Mouse (Mus musculus) adrenal gland, postnatal 4 days (tissue): ENCODE results near the gene Scyl2. TPM values are rescaled to one million over a fixed set of nuclear protein-coding genes. Genes with fewer than 3 reads are reported as not detected.
"Not testable (repeated sequence)": the region's sequence is repeated elsewhere in the genome, so short reads cannot be mapped to it uniquely, and the experiment has no call there.

Experiments used
- DNase-seq, 2 experiments: peaks; one replicate each; pipeline ENCODE4 v3.0.0; 2021 to 2022; ENCODE audit warnings: low spot score in 2 of 2, mixed read lengths in 2 of 2
- long read RNA-seq, 2 experiments: library from polyadenylated mRNA; stranded (forward); transcript quantifications; one replicate each; pipeline ENCODE4 v2.0.0; 2021
- total RNA-seq, 2 experiments: library from RNA; stranded (reverse); gene quantifications; 2 replicates each; pipeline ENCODE4 v1.2.3; 2021

The Scyl2 gene
- 10 to 100 TPM; 39.5 to 39.8 TPM for total RNA-seq
- long read RNA-seq, experiment 1, full-length matches to known transcripts = 2 of 3 reads
- long read RNA-seq, experiment 1, partial matches to known transcripts = 0 of 3 reads
- long read RNA-seq, experiment 1, other reads (novel, unspliced or antisense) = 1 of 3 reads
- long read RNA-seq, experiment 2, full-length matches to known transcripts = 2 of 6 reads
- long read RNA-seq, experiment 2, partial matches to known transcripts = 1 of 6 reads
- long read RNA-seq, experiment 2, other reads (novel, unspliced or antisense) = 3 of 6 reads

DNA sequence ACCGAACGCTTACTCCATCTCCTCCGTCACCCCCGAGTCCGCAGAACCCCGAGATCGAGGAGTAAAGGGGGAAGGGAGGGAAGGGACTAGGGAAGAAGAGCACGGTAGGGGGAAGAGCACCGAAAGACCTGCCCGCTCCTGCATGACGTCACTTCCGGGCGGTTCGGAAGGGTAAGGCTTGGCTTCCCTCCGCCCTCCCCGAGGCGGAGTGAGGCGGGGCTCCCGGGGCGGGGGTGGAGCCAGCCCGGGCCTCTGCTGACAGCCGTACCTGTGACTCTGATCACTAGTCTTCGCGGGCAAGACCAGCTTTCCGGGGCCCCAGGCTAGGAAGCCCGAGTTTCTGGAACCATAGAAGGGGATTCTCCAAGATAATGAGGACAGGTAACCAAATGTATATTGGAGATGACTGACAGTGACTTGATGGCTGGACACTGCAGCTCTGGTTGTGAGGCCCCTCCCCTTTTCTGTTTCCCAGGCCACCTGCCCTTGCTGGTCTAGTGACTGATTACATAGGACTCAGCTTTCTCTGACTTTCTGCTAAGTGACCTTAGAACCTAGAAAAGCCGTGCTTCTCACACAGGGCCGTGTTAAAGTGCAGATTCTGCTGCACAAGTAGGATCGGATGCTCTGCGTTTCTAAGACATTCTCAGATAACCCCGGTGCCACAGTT is at the start of gene Scyl2:
Gene Scyl2 (minus strand): TSS at position 147 of the 670 bp plus-strand sequence.
- peak; percentile 79 to 89 for DNase-seq

DNA sequence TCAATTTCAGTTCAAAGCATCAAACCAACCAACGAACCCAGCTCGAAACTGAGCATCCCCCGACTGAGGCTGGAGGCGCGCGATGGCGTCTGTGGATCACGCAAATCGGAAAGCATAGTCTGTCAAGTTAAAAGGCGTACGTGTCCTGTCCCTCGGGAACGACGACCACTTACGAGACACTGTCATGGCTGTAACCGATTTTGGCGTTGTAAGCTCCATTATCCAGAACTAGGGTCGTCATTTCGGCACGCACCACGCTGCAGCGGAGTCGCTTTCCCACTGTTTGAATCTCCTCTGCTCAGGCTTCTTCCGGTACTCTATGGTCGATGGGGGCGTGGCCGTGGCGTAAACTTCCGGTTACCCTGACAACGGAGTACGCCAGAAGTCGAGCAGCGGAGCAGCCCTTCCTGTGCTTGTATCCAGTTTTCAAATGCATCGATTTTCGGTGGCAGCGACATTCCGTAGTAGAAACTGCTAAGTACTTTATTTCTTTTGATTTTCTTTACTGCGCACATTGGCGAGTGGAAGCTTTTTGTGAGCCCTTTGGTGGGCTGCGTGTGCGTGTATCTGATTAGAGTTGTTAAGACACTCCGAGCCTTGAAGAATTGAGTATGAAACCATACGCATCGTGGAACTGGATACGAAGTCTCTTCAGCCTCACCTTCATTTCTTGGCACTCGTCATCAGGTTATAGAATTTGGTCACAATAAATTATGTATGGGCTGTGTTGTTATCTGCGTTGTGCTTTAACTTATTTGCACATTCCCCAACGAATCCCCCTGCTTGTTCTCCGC is 46.1 kb upstream of the Scyl2 start, which contains the start of gene Actr6:
Gene Actr6 (minus strand): TSS at position 295 of the 794 bp plus-strand sequence.
- peak; percentile 78 to 87 for DNase-seq

DNA sequence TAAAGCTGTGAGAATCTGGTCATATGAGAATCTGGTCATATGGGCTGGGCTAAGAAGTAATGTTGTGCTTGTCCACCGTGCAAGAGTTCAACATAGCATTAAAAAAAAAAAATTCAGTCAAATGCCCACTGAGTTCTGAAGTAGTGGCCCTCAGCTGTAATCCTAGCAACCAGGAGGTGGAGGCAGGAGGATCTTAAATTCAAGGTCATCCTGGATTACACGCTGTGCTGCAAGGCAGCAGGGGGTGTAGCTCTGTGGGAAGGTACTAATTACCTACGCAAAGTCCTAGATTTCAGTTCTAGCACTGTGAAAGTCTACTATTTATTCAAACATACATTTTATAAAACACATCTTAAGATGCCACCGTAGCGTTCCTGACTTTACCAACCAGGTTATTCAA is 45.3 kb upstream of the Scyl2 start:
- DNase-seq = no peak

DNA sequence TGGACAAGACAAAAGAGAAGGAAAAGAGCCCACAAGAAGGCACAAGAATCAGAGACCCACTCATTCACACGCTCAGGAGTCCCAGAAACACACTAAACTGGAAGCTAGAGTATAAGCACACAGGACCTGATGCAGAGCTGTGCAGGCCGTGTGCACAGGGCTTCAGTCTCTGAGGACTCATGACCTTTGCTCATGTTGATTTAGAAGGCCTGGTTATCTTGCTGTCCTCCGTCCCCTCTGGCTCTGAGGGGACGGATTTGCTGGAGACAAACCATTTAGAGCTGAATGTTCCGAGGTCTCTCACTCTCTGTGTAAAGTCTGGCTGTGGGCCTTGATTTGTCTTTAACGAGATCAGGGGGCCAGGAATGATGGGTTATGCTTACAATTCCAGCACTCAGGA is 44.3 kb upstream of the Scyl2 start:
- no peak for DNase-seq

DNA sequence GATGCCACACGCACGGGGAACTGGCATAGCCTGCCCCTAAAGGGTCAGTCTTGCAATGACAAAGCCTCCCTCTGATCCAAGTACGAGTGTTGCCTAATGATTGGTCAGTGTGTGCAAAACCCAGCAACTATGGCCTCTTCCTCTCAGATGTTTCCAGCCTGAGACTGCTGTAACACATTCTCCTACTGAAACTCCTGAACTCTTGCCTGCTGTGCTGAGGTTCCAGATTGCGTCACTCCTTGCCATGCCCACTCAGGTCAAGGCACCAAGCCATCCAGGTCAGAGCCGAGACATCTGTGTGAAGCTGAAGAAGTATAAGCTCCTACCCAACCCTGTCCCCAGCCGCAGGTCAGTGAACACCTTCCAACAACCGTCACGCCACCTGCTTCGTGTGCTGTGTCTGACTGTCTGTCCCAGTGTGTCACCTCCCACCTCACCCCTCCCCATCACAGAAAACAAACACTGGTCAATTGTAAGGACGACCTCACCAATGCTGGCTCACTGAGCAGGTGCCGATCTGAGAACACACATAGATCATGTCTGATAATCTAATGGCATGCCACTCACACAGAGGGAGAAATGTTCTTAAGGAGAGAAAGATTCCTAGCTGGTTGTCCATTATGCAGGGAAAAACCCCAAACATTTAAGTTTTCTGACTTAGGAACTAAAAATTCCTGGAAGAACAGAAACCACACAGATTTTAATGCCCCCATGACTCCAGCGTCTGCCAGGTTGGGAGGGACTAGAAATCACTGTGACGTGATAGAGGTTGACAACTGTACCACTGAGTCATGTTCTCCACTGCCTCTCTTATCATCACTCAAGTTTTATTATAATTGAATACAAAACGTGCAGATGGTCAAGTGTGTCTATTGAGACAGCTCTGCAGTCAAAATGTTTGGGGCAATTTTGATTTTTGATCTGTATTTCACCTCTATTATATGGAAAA is 36.4 kb upstream of the Scyl2 start:
- no peak for DNase-seq

DNA sequence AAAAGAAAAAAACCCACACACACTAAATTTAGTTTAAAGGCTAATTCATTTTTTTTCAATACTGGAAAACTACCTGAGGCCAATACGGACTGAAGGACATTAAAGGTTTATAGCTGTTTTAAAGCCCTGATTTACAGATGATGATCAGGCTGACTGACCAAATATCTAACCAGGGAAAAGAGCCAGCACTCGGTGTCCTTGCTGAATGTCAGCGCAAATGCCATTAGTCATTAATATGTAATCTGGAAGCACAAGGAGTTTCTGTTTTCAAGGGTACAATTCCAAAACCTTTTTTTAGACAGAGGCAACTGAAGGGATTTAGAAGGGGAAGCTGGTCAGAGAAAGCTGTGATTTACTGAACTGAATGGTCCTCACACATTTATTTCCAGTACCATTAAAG is 34.7 kb upstream of the Scyl2 start:
- no peak for DNase-seq

DNA sequence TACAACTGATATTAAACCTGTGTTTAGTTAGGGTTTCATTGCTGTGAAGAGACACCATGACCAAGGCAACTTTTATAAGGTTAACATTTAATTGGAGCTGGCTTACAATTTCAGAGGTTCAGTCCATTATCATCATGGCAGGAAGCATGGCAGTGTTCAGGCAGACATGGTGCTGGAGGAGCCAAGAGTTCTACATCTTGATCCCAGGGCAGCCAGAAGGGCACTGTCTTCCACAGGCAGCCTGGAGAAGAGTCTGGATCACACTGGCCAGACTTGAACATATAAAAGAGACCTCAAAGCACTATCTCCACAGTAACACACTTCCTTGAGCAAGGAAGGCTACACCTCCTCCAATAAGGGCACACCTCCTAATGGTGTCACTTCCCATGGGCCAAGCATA is 34.2 kb upstream of the Scyl2 start:
- DNase-seq = no peak

DNA sequence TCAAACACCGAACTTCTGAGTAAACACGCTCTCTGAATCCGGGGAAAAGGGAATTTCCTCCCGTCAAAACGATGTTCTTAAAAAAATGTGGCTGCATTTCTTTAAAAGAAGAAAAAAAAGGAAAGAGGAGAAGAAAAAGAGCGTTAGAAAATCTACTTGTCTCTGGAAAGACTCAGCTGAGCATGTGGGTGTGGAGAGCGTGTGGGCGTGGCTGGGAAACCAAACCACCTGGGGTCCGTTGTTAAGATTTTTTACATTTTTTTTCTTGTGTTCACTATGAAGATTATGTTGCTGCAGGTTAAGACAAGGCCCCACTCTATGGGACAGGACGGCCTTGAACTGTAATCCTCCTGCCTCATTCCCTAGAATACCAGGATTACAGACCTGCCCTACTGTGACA is 28.8 kb upstream of the Scyl2 start:
- DNase-seq = no peak

DNA sequence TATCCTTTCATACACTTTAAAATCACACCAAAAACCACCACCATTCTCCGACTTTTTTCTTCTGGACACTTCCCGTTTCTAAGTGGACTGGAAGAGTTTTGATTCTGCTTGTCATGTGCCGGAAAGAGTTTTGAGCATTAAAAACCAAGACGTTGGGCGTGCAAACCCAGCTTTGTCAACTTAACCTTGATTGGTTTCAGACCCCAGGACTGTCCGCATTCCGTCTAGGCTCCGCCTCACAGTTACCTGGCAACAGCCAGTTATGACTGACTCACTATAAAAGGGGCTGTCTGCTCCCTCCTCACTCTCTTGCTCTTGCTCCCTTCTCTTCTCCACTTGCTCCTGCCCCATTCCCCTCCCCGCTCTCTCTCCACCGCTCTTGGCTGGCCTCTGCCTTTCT is 22.6 kb upstream of the Scyl2 start:
- DNase-seq = no peak

DNA sequence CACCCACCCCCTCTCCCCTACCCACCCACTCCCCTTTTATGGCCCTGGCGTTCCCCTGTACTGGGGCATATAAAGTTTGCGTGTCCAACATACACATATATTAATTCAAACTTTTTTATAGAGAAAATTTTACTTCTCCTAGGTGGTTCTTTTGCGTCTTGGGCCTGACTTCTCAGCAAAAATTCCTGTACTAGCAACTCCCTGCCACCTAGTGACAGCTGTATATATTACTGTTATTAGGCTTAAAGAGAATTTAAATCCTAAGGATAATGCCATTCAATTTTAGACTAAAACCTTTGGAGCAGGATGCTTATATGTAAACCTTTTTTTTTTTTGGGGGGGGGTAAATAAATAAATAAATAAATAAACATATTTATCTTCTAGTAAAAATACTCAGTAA is 21.3 kb upstream of the Scyl2 start:
- no peak for DNase-seq

DNA sequence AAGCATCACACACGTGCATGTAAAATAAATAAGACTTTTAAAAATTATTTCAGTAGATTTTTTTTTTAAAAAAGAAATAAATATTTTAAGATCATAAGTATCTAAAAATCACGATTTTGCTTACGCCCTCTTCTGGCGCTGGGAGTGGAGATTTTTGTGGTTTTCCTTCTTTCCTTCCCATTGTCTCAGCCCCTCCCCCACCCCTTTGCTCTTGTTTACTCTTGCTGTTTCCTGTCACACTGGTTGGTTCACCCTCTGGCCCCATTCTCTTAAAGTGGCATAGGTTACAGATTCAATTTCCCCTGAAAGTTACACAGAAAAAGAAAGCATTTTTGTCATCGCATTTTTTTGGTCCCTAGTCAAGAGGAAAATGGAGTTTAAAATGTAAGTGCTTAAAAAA is 17.0 kb upstream of the Scyl2 start:
- no peak for DNase-seq

DNA sequence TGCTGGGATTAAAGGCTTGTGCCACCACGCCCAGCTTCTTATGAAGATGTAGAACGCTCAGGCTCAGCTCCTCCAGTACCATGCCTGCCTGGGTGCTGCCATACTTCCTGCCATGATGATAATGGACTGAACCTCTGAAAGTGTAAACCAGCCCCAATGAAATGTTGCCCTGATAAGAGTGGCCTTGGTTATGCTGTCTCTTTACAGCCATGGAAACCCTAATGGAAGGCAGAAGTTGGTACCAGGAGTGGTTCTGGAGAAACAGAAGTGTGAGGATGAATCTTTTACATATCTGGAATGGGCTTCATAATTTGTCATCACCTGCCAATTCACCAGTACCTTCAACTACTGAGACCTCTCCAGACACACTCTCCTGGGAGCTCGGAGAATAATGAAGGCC is 11.9 kb upstream of the Scyl2 start:
- DNase-seq = no peak

DNA sequence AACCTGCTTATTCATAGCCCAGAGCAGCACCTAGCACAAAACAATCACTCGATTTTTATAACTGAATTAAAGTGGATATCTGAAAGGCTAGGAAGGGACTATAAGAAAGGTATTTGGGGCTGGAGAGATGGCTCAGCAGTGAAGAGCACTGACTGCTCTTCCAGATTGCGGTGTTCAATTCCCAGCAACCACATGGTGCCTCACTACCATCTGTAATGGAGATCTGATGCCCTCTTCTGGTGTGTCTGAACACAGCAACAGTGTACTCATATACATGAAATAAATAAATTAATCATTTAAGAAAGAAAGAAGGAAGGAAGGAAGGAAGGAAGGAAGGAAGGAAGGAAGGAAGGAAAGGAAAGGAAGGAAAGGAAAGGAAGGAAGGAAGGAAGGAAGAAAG is 10.2 kb upstream of the Scyl2 start:
- DNase-seq = not testable (repeated sequence)

DNA sequence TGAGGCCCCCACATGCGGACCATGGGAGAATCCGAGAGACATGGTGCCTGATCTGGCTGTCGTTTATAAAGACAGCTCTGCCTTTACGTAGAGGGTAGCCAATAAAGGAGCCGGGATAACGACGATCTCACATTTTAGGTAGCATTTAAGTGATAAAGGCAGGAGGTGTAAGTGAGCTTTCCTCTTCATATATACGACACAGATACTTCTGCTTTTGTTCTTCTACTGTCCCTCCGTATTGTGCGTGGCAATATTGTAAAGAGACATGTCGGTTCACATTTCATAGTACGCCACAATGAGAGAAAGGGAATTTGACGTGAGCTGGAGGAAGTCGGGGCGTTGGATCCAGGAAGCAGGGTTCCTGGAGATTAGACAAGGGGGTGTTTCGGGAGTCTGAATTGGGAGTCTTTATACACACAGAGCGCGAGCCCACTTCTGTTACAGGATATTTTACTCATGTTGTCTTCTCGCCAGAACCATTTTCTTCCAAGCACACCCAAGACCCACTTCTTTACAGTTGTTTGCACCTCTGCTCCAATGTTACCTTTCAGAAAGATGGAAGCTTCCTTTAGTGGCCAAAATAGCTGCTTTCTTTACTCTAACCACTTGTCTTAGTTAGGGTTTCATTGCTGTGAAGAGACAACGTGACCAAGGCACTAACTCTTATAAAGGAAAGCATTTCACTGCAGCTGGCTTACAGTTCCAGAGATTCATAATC is 9.3 kb upstream of the Scyl2 start:
- DNase-seq = no peak

DNA sequence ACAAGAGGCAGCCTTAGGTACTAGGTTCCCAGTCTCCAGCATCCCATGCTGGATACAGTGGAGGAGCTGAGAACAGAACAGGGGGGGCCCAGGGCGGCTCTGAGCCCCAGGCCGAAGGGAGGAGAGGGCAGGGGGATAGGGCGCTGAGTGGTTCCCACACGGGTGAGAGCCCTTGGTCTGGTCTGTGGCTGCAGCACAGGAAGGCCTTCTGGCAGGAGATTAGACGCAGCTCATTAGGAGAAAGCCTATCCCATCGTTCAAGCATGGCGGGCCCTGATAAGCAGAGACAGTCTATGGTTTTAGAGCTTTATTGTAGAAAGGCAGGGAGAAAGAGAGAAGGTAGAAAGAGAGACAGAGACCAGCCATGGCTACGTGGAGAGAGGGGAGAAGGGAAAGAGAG is 3.9 kb upstream of the Scyl2 start:
- DNase-seq = no peak

DNA sequence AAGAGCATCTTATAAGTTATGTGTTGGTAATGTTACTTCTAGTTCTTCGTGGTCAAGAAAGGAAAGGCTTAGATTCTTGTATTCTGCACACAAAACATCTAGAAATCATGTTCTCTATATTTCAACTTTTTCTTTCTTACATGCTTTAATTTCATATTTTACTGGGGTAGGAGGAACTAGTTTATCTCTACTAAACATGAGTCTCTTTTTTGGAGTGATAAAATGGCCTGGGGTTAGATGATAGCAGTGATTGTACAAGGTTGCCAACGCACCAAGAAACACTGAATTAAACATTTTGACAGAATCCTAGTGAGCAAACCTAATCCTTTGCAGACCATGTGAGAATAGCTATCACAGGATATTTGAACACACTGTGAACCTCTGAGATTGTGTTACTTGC is 1.4 kb upstream of the Scyl2 start:
- no peak for DNase-seq

DNA sequence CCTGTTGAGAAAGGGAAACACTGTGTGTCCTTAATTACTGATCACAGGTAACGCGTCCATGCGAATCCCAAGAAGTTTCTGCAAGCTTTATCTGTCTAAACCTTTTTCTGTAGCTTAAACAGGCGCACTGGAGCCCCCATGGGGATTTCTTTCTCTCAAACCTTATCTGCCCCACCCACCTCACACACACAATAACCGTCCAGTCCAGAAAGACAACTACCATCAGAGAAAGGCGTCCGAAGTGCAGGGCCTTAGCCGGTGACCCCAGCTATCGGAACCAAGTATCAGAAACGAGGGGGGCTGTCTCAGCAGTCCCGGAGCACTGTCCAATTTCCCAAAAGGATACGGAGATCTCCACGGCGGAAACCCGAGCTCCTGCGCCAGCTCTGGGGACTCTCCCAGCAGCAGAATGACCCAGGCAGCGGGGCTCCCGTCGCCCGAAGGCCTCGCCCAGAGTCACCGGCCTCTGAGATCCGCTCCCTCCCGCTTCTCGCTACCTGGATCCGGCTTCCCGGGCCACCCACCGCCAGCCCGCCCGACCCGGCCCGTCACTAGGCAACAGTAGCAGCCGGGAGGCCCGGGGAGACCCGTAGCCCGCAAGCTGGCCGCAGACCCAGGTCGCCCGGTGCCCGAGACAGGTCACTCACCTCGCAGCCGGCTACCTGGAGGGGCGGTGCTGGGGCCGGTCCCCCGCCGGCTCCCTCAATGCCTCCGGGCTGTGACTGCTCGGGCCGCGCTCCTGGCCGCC is 520 bp downstream of the Scyl2 start:
- DNase-seq = peak in 1 of 2 experiments; percentile 32

DNA sequence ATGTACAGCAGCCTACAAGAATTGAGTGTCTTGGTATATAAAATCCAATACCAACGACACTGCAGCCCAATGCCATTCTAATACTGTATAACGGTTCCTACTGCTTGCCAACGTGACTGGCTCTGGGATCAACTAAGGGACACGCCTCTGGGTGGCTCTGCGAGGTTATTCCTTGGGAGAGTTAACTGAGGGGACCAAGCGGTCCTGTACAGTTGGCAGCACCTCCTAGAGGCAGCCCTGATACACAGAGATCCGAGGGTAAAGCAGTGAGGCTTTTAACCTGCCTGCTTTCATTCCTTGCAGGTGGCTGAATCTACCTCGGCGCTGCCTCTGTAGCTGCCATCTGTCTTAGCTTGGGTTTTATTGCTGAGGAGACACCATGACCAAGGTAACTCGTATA is 3.1 kb downstream of the Scyl2 start:
- DNase-seq = no peak

DNA sequence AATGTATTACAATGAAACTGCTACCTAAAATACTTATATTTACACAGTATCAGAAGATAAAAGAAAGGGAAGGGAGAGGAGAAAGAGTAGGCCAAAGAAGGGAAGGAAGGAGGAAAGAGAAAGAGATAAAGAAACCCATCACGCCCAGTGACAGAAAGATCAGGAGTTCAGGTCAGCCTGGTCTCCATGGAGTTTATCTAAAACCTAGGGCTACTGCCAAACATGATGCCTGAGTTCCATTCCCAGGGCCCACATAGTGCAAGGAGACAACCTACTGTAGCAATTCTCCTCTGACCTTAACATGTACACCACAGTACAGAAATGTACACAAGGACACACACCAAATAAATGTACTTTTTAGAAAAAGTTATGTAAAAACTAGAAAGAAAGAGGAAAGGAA is 3.9 kb downstream of the Scyl2 start:
- DNase-seq = no peak

DNA sequence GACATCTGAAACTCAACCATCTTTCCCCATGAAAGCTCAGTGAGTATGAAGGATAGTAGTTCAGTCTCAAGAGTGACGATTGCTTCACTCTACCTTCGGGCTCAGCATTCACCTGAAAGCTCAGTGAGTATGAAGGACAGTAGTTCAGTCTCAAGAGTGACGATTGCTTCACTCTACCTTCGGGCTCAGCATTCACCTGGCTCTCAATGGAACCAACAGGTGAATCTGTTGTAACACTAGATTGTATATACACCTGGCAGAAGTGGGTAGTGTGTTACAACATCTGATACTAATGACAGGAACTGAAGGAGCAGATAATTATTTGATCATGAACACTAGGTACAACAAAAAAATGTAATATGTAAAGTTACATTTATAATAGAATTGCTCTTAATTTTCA is 4.4 kb downstream of the Scyl2 start:
- no peak for DNase-seq
